Mouse (Mus musculus) embryonic facial prominence, embryonic 12.5 days (tissue): ENCODE measurements around the gene Gpatch2l. TPM values are rescaled to one million over a fixed set of nuclear protein-coding genes. Genes with fewer than 3 reads are reported as not detected.

Experiments
- ATAC-seq: fragments of 200-750 bp; cut with Nextera tagmentation; 2 replicates; pipeline ENCODE4 v1.8.0; 2017; ENCODE audit not compliant: insufficient number of reproducible peaks, insufficient read depth, low FRiP score, low TSS enrichment
- H3K27ac ChIP-seq: fragments of 300-500 bp; sonication (generic); 2 replicates; pipeline ENCODE4 v1.5.1; 2016; ENCODE audit warnings: mild to moderate bottlenecking
- H3K27me3 ChIP-seq: fragments of 300-500 bp; sonication (generic); 2 replicates; pipeline ENCODE4 v1.6.1; 2016; ENCODE audit warnings: mild to moderate bottlenecking, moderate library complexity
- H3K36me3 ChIP-seq: fragments of 300-500 bp; sonication (generic); 2 replicates; pipeline ENCODE4 v1.6.1; 2016; ENCODE audit warnings: mild to moderate bottlenecking
- H3K4me1 ChIP-seq: fragments of 300-500 bp; sonication (generic); 2 replicates; pipeline ENCODE4 v1.6.1; 2016
- H3K4me2 ChIP-seq: fragments of 300-500 bp; sonication (generic); replicated peaks from 2 replicates; pipeline ENCODE4 v1.6.1; 2016; ENCODE audit warnings: mild to moderate bottlenecking, moderate library complexity
- H3K4me3 ChIP-seq: fragments of 300-500 bp; sonication (generic); 2 replicates; pipeline ENCODE4 v1.5.1; 2016; ENCODE audit warnings: mild to moderate bottlenecking
- H3K9ac ChIP-seq: fragments of 300-500 bp; sonication (generic); 2 replicates; pipeline ENCODE4 v1.6.1; 2016; ENCODE audit warnings: mild to moderate bottlenecking, moderate library complexity
- H3K9me3 ChIP-seq: fragments of 300-500 bp; sonication (generic); 2 replicates; pipeline ENCODE4 v1.6.1; 2016; ENCODE audit warnings: mild to moderate bottlenecking, moderate library complexity
- WGBS: fragments of 180-500 bp; shearing (Covaris S2); methylation state at CpG from one replicate; pipeline ENCODE4 v1.1.7; 2016; 5-methylcytosine and 5-hydroxymethylcytosine counted together
- polyA plus RNA-seq: library from polyadenylated mRNA; unstranded; fragments of >200 nt; fragmentation: Nextera tagmentation; extraction: Ambion mirVana; gene quantifications from 2 replicates; pipeline ENCODE4 v1.2.1, GENCODE M21; 2016

Gene Gpatch2l
- polyA plus RNA-seq, 1 experiment from 2014 or later: 22.0 TPM

DNA sequence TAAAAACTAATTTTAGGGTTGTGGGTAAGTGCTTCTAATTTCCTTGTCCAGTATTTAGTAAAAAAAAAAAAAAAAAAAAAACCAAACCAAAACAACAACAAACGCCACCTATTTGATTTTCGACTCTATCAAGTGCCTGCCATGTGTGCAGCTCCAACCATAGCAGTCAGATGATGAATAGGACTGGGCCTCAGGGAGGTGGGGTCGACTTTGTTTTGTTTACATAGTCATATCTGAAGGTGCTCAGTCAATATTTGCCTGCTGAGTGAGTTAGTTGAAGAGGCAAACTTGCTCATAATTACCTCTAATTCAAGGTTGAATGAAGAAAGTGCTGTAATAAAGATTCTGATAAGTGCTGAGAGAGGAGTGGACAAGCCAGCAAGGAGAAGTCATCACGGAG, 7.4 kb upstream of the Gpatch2l start:
- Histone ChIP-seq H3K36me3 (no peaks in the 10 kb centered on the region), H3K4me3 (no peak overlapping the region), H3K4me2 (no peak overlapping the region), H3K9me3 (no peaks in the 10 kb centered on the region), H3K9ac (no peak overlapping the region), H3K4me1 (no peaks in the 10 kb centered on the region), H3K27ac (no peak overlapping the region), H3K27me3 (0 out of 2 replicates have a peak, but pooled peaks cover 3% of the 10 kb centered on the region)
- 66% methylated on average over 4 of the region's 4 CpGs for WGBS
- no peak for ATAC-seq

DNA sequence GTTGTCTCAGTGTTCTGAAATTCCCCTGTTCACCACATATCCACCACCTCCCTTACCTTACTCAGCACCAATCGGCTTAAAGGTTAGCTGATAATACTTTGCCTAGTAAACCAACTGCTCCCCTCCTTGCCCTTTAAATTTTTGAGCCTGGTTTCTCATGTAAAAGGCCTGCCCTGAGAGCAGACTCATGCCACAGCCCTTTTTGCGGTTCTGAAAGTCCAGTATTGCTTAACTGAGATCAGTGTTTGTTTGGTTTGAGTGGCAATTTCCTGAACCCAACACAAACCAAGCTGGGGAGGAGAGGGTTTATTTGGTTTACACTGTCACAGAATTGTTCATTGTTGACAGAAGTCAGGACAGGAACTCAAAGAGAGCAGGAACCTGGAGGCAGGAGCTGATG, 2.9 kb upstream of the Gpatch2l start:
- WGBS: 75% methylated on average over 2 of the region's 2 CpGs
- no peak for ATAC-seq
- no peak overlapping the region for H3K4me2 ChIP-seq

GRCm38 (mm10) chr12:86242563-86242962, 905 bp downstream of the Gpatch2l start:
- 20% methylated on average over 7 of the region's 7 CpGs for WGBS
- Histone ChIP-seq H3K27ac (no peak overlapping the region), H3K36me3 (peaks cover 23% of the 10 kb centered on the region), H3K4me3 (peak overlapping the region; percentile 86), H3K9ac (peak overlapping the region; percentile 89), H3K4me2 (peak overlapping the region; percentile 94), H3K9me3 (no peaks in the 10 kb centered on the region), H3K27me3 (0 out of 2 replicates have a peak, but pooled peaks cover 2% of the 10 kb centered on the region), H3K4me1 (peaks cover 8% of the 10 kb centered on the region; the same call in 1 of the 2 replicates)
- no peak for ATAC-seq

More for the DNA sequence above, 2.9 kb upstream of the Gpatch2l start:
- H3K4me1 ChIP-seq: peaks cover 8% of the 10 kb centered on the region; the same call in 1 of the 2 replicates
- no peaks in the 10 kb centered on the region for H3K36me3 ChIP-seq
- H3K27me3 ChIP-seq: 0 out of 2 replicates have a peak, but pooled peaks cover 3% of the 10 kb centered on the region
- H3K9ac ChIP-seq: no peak overlapping the region
- no peaks in the 10 kb centered on the region for H3K9me3 ChIP-seq
- H3K4me3 ChIP-seq: no peak overlapping the region
- H3K27ac ChIP-seq: no peak overlapping the region

- Histone ChIP-seq H3K27me3 (no peaks in the 10 kb centered on the region), H3K9me3 (no peaks in the 10 kb centered on the region), H3K4me3 (no peak overlapping the region), H3K27ac (no peak overlapping the region), H3K4me2 (no peak overlapping the region), H3K4me1 (peaks cover 8% of the 10 kb centered on the region; the same call in 1 of the 2 replicates), H3K9ac (no peak overlapping the region), H3K36me3 (peaks cover 25% of the 10 kb centered on the region)
- ATAC-seq: no peak
- WGBS: 94% methylated on average over 17 of the region's 17 CpGs
Measured at GRCm38 (mm10) chr12:86243936-86244335, 2.3 kb downstream of the Gpatch2l start.

- 90% methylated on average over 4 of the region's 4 CpGs for WGBS
- Histone ChIP-seq H3K9ac (no peak overlapping the region), H3K27me3 (no peaks in the 10 kb centered on the region), H3K27ac (no peak overlapping the region), H3K4me1 (no peaks in the 10 kb centered on the region), H3K36me3 (peaks cover 11% of the 10 kb centered on the region), H3K4me3 (no peak overlapping the region), H3K4me2 (no peak overlapping the region), H3K9me3 (no peaks in the 10 kb centered on the region)
- no peak for ATAC-seq
Measured at GRCm38 (mm10) chr12:86250183-86250582, 8.5 kb downstream of the Gpatch2l start.

DNA sequence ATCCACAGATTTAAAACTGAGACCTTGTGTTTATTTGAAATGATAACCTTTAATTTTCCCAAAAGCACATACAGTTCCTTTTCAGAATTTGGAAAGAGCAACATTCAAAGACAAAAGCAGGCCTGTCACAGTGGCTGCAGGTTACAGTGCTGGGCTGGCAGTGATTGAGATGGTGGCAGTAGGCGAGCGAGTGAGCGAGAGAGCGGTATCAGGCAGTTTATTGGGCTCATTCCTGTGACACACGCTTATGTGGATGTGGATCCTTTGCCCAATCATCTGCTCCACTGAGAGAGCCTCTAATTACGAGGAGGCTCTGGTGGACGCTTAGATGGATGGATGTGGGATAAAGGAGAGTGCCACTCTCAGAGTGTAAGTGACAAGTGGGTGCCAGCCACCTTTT, 13.3 kb downstream of the Gpatch2l start:
- Histone ChIP-seq H3K9me3 (no peaks in the 10 kb centered on the region), H3K9ac (no peak overlapping the region), H3K4me2 (no peak overlapping the region), H3K36me3 (peaks cover 18% of the 10 kb centered on the region), H3K27me3 (no peaks in the 10 kb centered on the region), H3K27ac (no peak overlapping the region), H3K4me1 (no peaks in the 10 kb centered on the region), H3K4me3 (no peak overlapping the region)
- no peak for ATAC-seq
- 93% methylated on average over 7 of the region's 7 CpGs for WGBS

GRCm38 (mm10) chr12:86271626-86272025, 30.0 kb downstream of the Gpatch2l start:
- H3K9ac ChIP-seq: no peak overlapping the region
- WGBS: 68% methylated on average over 9 of the region's 9 CpGs
- no peak overlapping the region for H3K4me2 ChIP-seq
- peaks cover 48% of the 10 kb centered on the region for H3K36me3 ChIP-seq
- no peaks in the 10 kb centered on the region for H3K27me3 ChIP-seq
- H3K9me3 ChIP-seq: no peaks in the 10 kb centered on the region
- no peak overlapping the region for H3K27ac ChIP-seq
- ATAC-seq: no peak
- H3K4me1 ChIP-seq: no peaks in the 10 kb centered on the region
- H3K4me3 ChIP-seq: no peak overlapping the region

DNA sequence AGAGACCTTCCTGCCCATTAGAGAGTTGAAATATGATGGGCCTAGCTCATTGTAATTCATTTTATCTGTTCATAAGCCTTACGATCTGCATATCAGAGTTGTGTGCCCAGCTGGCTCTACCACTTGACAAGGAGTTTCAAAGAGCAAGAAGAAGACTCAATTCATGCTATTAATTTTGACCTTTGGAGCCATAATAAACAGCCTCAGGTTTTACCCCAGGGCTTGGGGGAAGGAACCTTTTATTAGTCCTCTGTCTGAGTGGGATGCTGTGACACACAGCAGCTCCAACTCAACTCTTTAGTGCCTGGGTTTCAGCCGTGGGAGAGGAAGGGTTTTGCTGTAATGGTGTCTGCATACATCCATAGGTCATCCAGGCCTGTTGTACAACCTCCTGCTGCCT, 32.6 kb downstream of the Gpatch2l start:
- no peak for ATAC-seq
- Histone ChIP-seq H3K9ac (no peak overlapping the region), H3K4me1 (no peaks in the 10 kb centered on the region), H3K36me3 (peaks cover 31% of the 10 kb centered on the region), H3K4me3 (no peak overlapping the region), H3K27me3 (no peaks in the 10 kb centered on the region), H3K27ac (no peak overlapping the region), H3K9me3 (no peaks in the 10 kb centered on the region), H3K4me2 (no peak overlapping the region)
- 74% methylated on average over 2 of the region's 2 CpGs for WGBS

DNA sequence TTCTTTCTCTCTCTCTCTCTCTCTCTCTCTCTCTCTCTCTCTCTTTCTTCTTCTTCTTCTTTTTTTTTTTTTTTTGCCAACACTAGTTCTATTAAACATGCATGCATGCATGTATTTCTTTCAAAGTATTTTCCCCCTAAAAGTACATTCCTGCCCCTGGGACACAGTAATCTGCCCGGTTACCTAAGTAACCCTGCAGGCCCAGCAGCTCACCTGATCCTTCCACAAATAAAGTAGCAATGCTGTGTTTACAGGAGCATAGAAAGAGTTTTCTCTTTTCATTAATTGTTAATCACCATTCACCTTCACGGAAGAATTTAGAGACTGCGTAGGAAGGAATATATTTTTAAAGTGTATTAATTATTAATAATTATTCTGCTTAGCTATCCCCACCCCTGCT, 34.1 kb downstream of the Gpatch2l start:
- Histone ChIP-seq H3K27ac (no peak overlapping the region), H3K36me3 (peaks cover 22% of the 10 kb centered on the region), H3K4me3 (no peak overlapping the region), H3K4me2 (no peak overlapping the region), H3K9me3 (no peaks in the 10 kb centered on the region), H3K27me3 (no peaks in the 10 kb centered on the region), H3K9ac (no peak overlapping the region), H3K4me1 (no peaks in the 10 kb centered on the region)
- 81% methylated on average over 3 of the region's 3 CpGs for WGBS
- ATAC-seq: no peak

- H3K36me3 ChIP-seq: peaks cover 18% of the 10 kb centered on the region
- no peak overlapping the region for H3K9ac ChIP-seq
- H3K4me3 ChIP-seq: no peak overlapping the region
- 83% methylated on average over 2 of the region's 2 CpGs for WGBS
- no peaks in the 10 kb centered on the region for H3K4me1 ChIP-seq
- no peak overlapping the region for H3K4me2 ChIP-seq
- no peak overlapping the region for H3K27ac ChIP-seq
- ATAC-seq: no peak
- H3K27me3 ChIP-seq: no peaks in the 10 kb centered on the region
- H3K9me3 ChIP-seq: no peaks in the 10 kb centered on the region
Measured at GRCm38 (mm10) chr12:86276463-86276862, 34.8 kb downstream of the Gpatch2l start.

GRCm38 (mm10) chr12:86276895-86277294, 35.2 kb downstream of the Gpatch2l start:
- H3K36me3 ChIP-seq: peaks cover 19% of the 10 kb centered on the region
- H3K4me1 ChIP-seq: no peaks in the 10 kb centered on the region
- no peak overlapping the region for H3K9ac ChIP-seq
- WGBS: 58% methylated on average over 5 of the region's 5 CpGs
- no peak overlapping the region for H3K27ac ChIP-seq
- H3K27me3 ChIP-seq: no peaks in the 10 kb centered on the region
- no peak for ATAC-seq
- H3K9me3 ChIP-seq: no peaks in the 10 kb centered on the region
- H3K4me2 ChIP-seq: no peak overlapping the region
- no peak overlapping the region for H3K4me3 ChIP-seq

DNA sequence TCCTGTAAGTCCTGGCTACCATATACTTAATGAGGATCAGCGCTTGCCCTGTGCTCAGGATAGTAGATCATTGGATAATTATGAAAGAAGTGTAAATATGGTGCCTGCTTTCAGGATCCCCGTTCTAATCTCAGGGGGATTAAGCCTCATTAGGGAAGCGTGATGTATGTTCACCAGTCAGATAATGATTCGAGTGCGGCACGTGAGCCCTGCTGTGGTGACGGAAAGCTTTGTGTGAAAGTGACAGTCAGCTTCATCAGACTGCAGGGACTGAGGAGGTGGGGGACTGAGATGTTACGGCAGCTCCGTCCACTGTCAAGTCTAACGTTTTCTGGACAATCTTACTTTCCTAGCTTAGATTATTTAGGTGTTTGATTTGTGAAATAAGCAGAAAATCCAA, 38.3 kb downstream of the Gpatch2l start:
- Histone ChIP-seq H3K9me3 (no peaks in the 10 kb centered on the region), H3K9ac (no peak overlapping the region), H3K4me1 (no peaks in the 10 kb centered on the region), H3K27ac (no peak overlapping the region), H3K27me3 (no peaks in the 10 kb centered on the region), H3K4me3 (no peak overlapping the region), H3K36me3 (peaks cover 36% of the 10 kb centered on the region), H3K4me2 (no peak overlapping the region)
- no peak for ATAC-seq
- 78% methylated on average over 10 of the region's 10 CpGs for WGBS

GRCm38 (mm10) chr12:86285704-86286103, 44.0 kb downstream of the Gpatch2l start:
- no peaks in the 10 kb centered on the region for H3K9me3 ChIP-seq
- peaks cover 64% of the 10 kb centered on the region for H3K36me3 ChIP-seq
- ATAC-seq: no peak

More at GRCm38 (mm10) chr12:86285704-86286103, 44.0 kb downstream of the Gpatch2l start:
- Histone ChIP-seq H3K9ac (no peak overlapping the region), H3K4me3 (no peak overlapping the region), H3K27me3 (no peaks in the 10 kb centered on the region), H3K4me1 (no peaks in the 10 kb centered on the region), H3K4me2 (no peak overlapping the region), H3K27ac (no peak overlapping the region)
- WGBS: 94% methylated on average over 2 of the region's 2 CpGs
